Mouse (Mus musculus) neural tube, embryonic 12.5 days (tissue): Measurements from ENCODE around the gene Pip4k2c. TPM values are rescaled to one million over a fixed set of nuclear protein-coding genes. Genes with fewer than 3 reads are reported as not detected.
A peak's percentile ranks its signal among the peaks of the same experiment; 100 is the strongest.

ENCODE experiments used
- ATAC-seq: fragments of 200-750 bp; cut with Nextera tagmentation; 2 replicates; pipeline ENCODE4 v1.8.0; 2017; ENCODE audit warnings: low read depth, mild to moderate bottlenecking, moderate TSS enrichment, moderate library complexity; ENCODE audit not compliant: low FRiP score
- H3K27ac ChIP-seq: fragments of 300-500 bp; sonication (generic); 2 replicates; pipeline ENCODE4 v1.5.1; 2016
- H3K27me3 ChIP-seq: fragments of 300-500 bp; sonication (generic); replicated peaks from 2 replicates; pipeline ENCODE4 v1.6.1; 2016; ENCODE audit warnings: mild to moderate bottlenecking
- H3K36me3 ChIP-seq: fragments of 300-500 bp; sonication (generic); 2 replicates; pipeline ENCODE4 v1.6.1; 2016; ENCODE audit warnings: mild to moderate bottlenecking
- H3K4me1 ChIP-seq: fragments of 300-500 bp; sonication (generic); 2 replicates; pipeline ENCODE4 v1.6.1; 2016
- H3K4me2 ChIP-seq: fragments of 300-500 bp; sonication (generic); replicated peaks from 2 replicates; pipeline ENCODE4 v1.6.1; 2016; ENCODE audit warnings: mild to moderate bottlenecking
- H3K4me3 ChIP-seq: fragments of 300-500 bp; sonication (generic); 2 replicates; pipeline ENCODE4 v1.5.1; 2016
- H3K9ac ChIP-seq: fragments of 300-500 bp; sonication (generic); 2 replicates; pipeline ENCODE4 v1.6.1; 2016; ENCODE audit warnings: mild to moderate bottlenecking
- H3K9me3 ChIP-seq: fragments of 300-500 bp; sonication (generic); 2 replicates; pipeline ENCODE4 v1.6.1; 2016; ENCODE audit warnings: mild to moderate bottlenecking
- WGBS: fragments of 180-500 bp; shearing (Covaris S2); methylation state at CpG from one replicate; pipeline ENCODE4 v1.1.7; 2016; 5-methylcytosine and 5-hydroxymethylcytosine counted together
- polyA plus RNA-seq: library from polyadenylated mRNA; unstranded; fragments of >200 nt; fragmentation: Nextera tagmentation; extraction: Ambion mirVana; gene quantifications from 2 replicates; pipeline ENCODE4 v1.2.1, GENCODE M21; 2016

The Pip4k2c gene
- polyA plus RNA-seq, 1 experiment from 2014 or later, result 22.0 TPM

DNA sequence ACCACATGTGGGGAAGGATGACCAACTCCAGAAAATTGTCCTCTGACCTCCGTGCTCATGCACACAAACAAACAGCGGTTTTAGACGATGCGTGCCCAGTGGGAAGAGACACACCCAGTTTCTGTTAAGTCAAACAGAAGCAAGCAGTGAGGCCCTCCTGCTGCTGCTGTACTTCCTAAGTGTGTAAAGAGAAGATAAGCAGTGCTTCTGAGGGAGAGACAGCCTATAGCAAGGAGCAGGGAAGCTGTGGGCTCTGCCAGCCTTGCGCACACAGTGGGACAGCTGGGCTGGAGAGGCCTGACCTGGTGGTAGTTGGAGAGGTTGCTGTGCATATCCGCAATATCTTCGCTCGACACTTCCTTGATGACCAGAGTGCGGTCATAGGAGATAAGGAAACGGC lies 6.0 kb downstream of the Pip4k2c start:
- Histone ChIP-seq H3K9ac (no peak overlapping the region), H3K27me3 (no peaks in the 10 kb centered on the region), H3K27ac (no peak overlapping the region), H3K4me2 (no peak overlapping the region), H3K36me3 (peaks cover 66% of the 10 kb centered on the region), H3K9me3 (no peaks in the 10 kb centered on the region), H3K4me1 (peaks cover 3% of the 10 kb centered on the region), H3K4me3 (no peak overlapping the region)
- no peak for ATAC-seq
- WGBS, result 94% methylated on average over 10 of the region's 10 CpGs

DNA sequence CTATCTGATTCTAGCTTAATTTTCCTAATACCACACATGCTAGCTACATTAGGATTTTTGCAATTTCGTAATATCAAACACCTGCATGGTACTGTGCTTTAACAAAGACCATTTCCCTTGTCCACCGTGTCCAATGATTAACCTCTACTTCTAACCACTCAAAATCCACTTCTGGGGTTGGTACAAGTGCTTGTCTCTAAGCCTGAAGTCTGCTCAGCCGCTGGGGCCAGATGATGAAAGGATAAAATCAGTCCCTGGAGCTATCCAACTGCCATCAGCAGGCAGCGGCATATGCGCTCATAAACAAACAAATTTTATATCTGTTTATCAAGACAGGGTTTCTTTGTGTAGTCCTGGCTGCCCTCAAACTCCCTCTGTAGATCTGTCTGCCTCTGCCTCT lies 6.8 kb downstream of the Pip4k2c start:
- Histone ChIP-seq H3K4me2 (no peak overlapping the region), H3K27me3 (no peaks in the 10 kb centered on the region), H3K4me3 (no peak overlapping the region), H3K9ac (no peak overlapping the region), H3K36me3 (peaks cover 73% of the 10 kb centered on the region), H3K4me1 (no peaks in the 10 kb centered on the region), H3K9me3 (no peaks in the 10 kb centered on the region), H3K27ac (no peak overlapping the region)
- ATAC-seq, result no peak
- WGBS, result 91% methylated on average over 5 of the region's 5 CpGs

DNA sequence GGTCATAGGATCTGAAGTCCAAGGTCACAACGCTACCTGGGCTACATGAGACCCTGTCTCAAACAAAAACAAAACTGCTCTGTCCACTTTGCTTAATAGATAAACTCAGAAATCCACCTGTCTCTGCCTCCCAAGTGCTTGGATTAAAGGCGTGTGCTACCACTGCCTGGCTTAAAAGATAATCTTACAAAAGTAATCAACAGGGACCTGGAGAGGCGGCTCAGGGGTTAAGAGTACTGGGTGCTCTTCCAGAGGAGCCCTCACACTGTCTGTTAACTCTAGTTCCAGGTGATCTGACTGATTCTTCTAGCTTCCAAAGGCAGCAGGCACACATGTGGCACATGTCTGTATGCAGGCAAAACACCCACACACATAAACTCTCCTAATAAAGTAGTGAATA lies 8.3 kb downstream of the Pip4k2c start:
- H3K27me3 ChIP-seq, result no peaks in the 10 kb centered on the region
- no peak overlapping the region for H3K4me3 ChIP-seq
- H3K36me3 ChIP-seq, result peaks cover 80% of the 10 kb centered on the region
- peaks cover under 1% of the 10 kb centered on the region; the same call in 1 of the 2 replicates for H3K4me1 ChIP-seq
- H3K4me2 ChIP-seq, result no peak overlapping the region
- WGBS, result 92% methylated on average over 3 of the region's 3 CpGs
- ATAC-seq, result no peak
- no peaks in the 10 kb centered on the region for H3K9me3 ChIP-seq
- H3K27ac ChIP-seq, result no peak overlapping the region
- H3K9ac ChIP-seq, result no peak overlapping the region

DNA sequence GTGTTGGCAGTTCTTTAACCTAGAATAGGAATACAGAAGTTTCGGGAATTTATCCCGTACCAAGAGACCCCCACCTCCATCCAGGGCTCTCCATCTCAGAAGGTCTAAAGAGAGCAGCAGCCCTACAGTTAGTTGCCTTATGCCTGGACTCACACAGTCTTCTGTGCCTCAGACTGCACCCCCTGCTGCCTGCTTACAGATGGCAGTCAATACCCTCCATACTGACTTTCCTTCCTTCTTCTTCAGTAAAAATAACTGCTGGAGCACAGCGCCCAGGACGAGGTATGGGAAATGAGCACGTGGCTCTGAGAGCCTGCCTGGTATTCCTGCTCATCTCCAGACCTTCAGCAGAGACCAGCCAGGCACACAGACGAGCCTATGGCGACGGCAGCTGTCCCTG lies 11.1 kb downstream of the Pip4k2c start:
- H3K9me3 ChIP-seq, result no peaks in the 10 kb centered on the region
- no peak overlapping the region for H3K9ac ChIP-seq
- no peak overlapping the region for H3K27ac ChIP-seq
- no peak overlapping the region for H3K4me2 ChIP-seq
- peaks cover 59% of the 10 kb centered on the region for H3K36me3 ChIP-seq
- H3K4me1 ChIP-seq, result peaks cover 20% of the 10 kb centered on the region
- H3K27me3 ChIP-seq, result no peaks in the 10 kb centered on the region
- no peak overlapping the region for H3K4me3 ChIP-seq
- WGBS, result 90% methylated on average over 8 of the region's 8 CpGs
- ATAC-seq, result no peak

DNA sequence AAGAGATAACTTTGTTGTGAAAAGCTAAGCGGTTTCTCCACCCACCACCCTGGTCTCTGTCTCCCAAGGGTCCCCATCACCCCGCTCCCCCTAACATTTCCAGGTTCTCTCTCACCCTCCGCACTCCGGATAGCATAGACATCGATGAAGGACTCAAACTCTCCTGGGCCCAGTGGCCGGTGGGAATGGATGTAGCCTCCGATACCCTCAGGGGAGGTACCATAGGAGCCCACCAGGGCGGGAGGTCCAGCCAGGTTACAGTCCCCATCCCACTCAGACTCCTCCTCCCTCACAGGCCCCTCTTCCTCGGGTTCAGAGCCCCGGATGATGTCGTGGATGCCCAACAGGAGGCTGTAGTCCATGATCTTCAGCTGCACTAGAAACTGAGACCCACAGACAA lies 11.9 kb downstream of the Pip4k2c start:
- peaks cover 52% of the 10 kb centered on the region for H3K36me3 ChIP-seq
- H3K4me1 ChIP-seq, result peaks cover 26% of the 10 kb centered on the region
- no peak overlapping the region for H3K4me3 ChIP-seq
- ATAC-seq, result no peak
- H3K27ac ChIP-seq, result no peak overlapping the region
- H3K9ac ChIP-seq, result no peak overlapping the region
- WGBS, result 79% methylated on average over 11 of the region's 11 CpGs
- no peaks in the 10 kb centered on the region for H3K9me3 ChIP-seq
- no peaks in the 10 kb centered on the region for H3K27me3 ChIP-seq
- no peak overlapping the region for H3K4me2 ChIP-seq

DNA sequence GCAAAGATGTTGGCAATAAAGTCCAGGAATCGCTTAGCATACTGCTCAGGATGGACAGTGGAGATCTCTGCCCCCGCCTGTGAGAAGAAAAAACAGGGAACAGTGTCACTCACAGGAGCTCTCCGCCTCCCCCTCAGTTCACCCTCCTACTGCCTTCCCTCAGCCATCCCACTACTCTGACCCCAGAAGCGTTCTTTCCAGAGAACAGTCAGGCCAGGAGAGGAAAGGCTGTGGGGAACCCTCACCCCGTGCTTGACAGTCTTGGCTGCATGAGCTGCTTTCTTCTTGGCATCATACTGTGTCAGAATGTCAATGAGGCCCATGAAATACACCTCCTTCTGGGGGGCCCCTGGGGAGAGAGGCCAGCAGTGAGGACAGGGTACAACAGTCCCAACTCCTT lies 12.3 kb downstream of the Pip4k2c start:
- WGBS, result 66% methylated on average over 5 of the region's 5 CpGs
- ATAC-seq, result no peak
- Histone ChIP-seq H3K36me3 (peaks cover 52% of the 10 kb centered on the region), H3K4me2 (no peak overlapping the region), H3K4me3 (no peak overlapping the region), H3K9ac (no peak overlapping the region), H3K27me3 (no peaks in the 10 kb centered on the region), H3K27ac (no peak overlapping the region), H3K9me3 (no peaks in the 10 kb centered on the region), H3K4me1 (peaks cover 30% of the 10 kb centered on the region)

DNA sequence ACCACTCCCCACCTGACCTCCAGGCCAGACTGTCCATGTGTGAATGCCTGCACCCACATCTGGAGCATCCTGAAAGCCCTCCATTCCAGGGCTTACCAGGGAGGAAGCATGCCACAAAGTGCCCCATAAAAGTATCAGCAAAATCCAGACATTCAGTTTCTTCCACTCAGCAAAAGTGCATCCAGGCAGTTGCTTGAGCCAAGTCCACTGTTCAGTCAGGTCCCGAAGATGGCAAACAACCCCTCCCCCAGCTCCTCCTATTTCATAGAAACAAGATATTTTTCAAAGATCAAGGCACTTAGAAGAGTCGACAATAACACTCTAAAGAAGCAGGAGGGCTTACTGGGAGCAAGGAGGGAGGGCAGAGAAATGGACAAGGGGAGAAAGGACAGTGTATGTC lies 12.9 kb downstream of the Pip4k2c start:
- H3K27ac ChIP-seq, result no peak overlapping the region
- H3K27me3 ChIP-seq, result no peaks in the 10 kb centered on the region
- peaks cover 46% of the 10 kb centered on the region for H3K36me3 ChIP-seq
- H3K4me1 ChIP-seq, result peaks cover 30% of the 10 kb centered on the region
- 65% methylated on average over 2 of the region's 2 CpGs for WGBS
- H3K9ac ChIP-seq, result no peak overlapping the region
- no peak overlapping the region for H3K4me2 ChIP-seq
- H3K9me3 ChIP-seq, result no peaks in the 10 kb centered on the region
- H3K4me3 ChIP-seq, result no peak overlapping the region
- no peak for ATAC-seq

DNA sequence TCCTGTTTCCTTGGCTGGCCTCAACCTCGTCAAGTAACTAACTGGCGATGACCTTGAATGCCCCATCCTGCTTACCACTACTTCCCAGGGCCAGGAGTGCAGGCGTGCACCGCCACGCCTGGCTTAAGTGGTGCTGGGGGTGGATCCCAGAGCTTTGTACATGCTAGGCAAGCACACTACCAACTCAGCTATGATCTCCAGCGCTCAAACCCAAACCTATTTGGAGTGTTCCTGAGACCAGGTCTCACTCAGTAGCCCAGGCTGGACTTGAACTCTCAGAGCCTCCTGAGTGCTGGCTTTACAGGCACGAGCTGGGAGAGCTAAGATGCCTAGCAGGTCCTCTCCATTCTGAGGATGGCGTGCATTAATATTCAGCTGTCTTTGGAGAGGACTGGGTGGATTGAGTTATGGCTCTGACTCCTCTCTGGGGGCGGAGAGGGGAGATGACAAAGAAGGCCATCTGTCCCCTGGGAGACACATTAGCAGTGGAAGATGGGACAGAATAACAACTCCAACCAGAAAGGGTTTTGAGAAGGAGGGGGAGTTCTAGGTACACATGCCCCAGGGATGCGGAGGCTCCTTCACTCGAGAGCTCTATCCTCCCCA lies 13.8 kb downstream of the Pip4k2c start:
- Histone ChIP-seq H3K9ac (no peak overlapping the region), H3K4me2 (0 out of 2 replicates have a peak overlapping the region, but pooled peaks have one; percentile 12), H3K27me3 (no peaks in the 10 kb centered on the region), H3K4me1 (peaks cover 36% of the 10 kb centered on the region), H3K9me3 (no peaks in the 10 kb centered on the region), H3K4me3 (no peak overlapping the region), H3K36me3 (peaks cover 46% of the 10 kb centered on the region), H3K27ac (no peak overlapping the region; the same call in 1 of the 2 replicates)
- ATAC-seq, result no peak
- WGBS, result 73% methylated on average over 11 of the region's 11 CpGs

DNA sequence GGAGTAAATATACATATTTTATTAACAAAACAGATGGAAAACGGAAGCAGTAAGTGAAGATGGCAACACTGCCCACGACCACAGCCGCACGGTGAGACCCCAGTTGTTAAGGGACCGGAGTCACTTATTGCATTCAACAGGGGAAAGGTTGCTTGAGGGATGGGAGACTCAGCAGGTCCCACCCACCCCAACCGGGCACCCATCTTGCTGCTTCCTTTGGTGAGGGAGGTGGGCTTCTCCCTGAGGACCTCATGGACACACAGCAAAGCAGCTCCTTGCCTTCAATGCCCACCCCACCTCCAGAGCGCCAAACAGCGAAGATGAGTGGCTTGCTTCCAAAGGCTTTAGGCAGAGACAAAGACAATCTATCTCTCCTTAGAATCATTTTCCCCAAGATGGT lies 14.3 kb downstream of the Pip4k2c start:
- Histone ChIP-seq H3K36me3 (peaks cover 47% of the 10 kb centered on the region), H3K27me3 (no peaks in the 10 kb centered on the region), H3K9ac (no peak overlapping the region), H3K27ac (no peak overlapping the region), H3K4me2 (no peak overlapping the region), H3K4me3 (no peak overlapping the region), H3K4me1 (peaks cover 40% of the 10 kb centered on the region), H3K9me3 (no peaks in the 10 kb centered on the region)
- ATAC-seq, result no peak
- 90% methylated on average over 8 of the region's 8 CpGs for WGBS

DNA sequence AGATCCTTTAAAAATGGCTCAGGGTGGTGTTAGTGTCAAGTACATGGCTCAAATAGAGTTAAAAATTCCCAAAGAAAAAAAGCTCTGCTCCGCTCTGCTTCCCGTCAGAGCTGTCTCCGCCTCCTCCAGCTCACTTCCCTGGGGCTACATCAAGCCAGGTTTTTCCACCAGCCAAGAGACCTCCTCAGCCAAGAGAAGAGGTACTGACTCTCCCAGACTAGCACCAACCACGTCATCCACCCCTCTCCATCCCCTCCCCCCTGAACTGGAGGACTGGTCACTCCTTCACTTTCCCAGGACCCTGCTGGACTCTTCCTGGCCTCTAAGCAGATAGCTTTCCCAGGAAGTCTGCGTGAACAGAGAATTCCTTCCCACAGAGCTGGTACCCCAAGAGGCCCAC lies 15.0 kb downstream of the Pip4k2c start:
- WGBS, result 5% methylated on average over 5 of the region's 5 CpGs
- peaks cover 45% of the 10 kb centered on the region for H3K36me3 ChIP-seq

DNA sequence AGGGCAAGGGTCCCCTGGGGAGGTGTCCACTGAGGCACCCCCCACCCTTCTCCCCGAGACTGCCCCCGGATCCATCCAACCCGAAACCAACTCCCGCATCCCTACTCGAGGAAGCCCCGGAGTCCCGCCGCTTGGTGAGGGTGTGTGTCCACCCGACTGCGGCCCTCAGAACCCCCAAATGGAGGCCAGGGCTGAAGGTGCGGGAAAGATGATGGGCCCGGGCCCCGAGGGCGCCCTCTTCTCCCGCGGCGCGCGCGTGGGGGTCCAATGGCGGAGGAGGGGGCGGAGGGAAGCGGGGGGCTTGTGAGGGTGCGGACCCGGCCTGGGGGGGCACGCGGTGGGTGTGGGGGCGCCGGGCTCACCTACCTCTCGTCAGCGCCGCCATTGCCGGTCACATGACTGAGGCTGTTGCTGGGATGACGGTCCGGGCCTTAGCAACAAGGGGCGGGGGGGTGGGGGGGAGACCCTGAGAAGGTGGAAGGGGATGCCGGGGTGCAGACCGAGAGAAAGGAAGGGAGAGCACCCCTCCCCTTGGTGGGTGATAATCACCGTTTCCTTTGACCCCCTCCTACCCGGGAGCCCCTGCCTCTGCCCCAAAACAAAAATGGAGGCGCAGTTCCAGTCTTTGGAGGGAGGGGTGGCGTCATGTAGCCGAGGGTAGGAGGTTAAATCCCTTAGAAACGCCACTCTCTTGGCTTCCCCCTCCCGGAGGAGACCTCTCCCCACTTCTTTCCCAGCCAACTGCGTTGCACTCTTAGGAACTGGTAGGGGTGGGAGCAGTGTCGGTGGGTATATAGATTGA lies 15.9 kb downstream of the Pip4k2c start, which contains the start of gene Dtx3:
TSS of gene Dtx3 (minus strand) at position 401 of the 802 bp plus-strand sequence.
- WGBS, result under 1% methylated on average over 39 of the region's 47 CpGs
- Histone ChIP-seq H3K27me3 (no peaks in the 10 kb centered on the region), H3K4me1 (peaks cover 48% of the 10 kb centered on the region), H3K36me3 (peaks cover 45% of the 10 kb centered on the region), H3K4me3 (peak within 1 kb of the TSS; percentile 95), H3K9me3 (no peaks in the 10 kb centered on the region), H3K4me2 (peak within 1 kb of the TSS; percentile 75), H3K9ac (peak within 1 kb of the TSS; percentile 92), H3K27ac (peak within 1 kb of the TSS; percentile 83)
- peak; percentile 78 for ATAC-seq

More for the DNA sequence above, 15.0 kb downstream of the Pip4k2c start:
- Histone ChIP-seq H3K4me1 (peaks cover 40% of the 10 kb centered on the region), H3K27me3 (no peaks in the 10 kb centered on the region), H3K27ac (0 out of 2 replicates have a peak overlapping the region, but pooled peaks have one; percentile 27), H3K4me2 (peak overlapping the region; percentile 75), H3K9me3 (no peaks in the 10 kb centered on the region), H3K9ac (0 out of 2 replicates have a peak overlapping the region, but pooled peaks have one; percentile 92), H3K4me3 (peak overlapping the region; percentile 95)
- peak; percentile 23 for ATAC-seq

DNA sequence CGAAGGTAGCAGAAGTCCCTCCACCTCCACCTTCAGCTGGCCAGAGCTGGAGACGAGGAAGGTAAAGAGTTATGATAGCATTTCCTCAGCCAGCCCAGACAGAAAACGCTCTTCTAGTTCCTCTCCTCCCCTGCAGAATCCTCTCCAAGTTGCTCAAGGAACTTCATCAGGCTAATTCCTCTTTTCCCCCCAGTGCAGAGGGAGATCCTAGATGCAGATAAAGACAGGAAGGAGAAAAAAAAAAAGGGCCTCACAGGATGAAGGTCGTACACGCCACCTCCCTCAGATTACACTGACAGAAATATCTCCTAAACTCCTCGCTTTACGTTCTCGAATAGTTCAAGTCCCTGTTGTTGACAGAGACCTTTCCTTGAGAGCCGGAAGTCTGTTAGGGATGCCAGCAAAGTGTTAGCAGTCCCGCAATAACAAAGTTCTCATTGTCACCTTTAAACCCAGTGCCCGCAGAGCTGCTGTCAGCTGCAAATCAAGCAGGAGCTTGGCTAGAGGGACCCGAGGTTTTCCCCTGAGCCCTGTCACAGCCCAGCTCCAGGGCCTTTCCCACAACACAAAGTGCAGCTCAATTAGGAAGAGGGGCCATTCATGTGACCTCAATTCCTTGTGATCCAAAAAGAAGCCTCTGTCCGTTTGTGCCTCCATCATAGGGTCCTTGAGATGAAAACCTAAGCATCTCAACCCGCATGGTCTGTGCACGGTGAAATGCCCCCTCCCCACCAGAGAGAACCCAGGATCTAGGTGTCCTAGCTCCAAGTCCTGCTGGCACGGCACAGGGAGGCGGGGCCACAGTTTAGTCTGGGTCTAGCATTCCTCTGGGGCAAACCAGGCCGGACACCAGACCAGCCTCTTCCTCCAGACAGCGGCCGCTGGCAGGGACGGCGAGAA lies 16.7 kb downstream of the Pip4k2c start:
- Histone ChIP-seq H3K36me3 (peaks cover 37% of the 10 kb centered on the region), H3K9ac (peak overlapping the region; percentile 92), H3K9me3 (no peaks in the 10 kb centered on the region), H3K27ac (peak overlapping the region; percentile 83), H3K4me1 (peaks cover 57% of the 10 kb centered on the region), H3K4me3 (peak overlapping the region; percentile 95), H3K27me3 (no peaks in the 10 kb centered on the region), H3K4me2 (peak overlapping the region; percentile 75)
- peak; percentile 12; the same call in 1 of the 2 replicates for ATAC-seq
- WGBS, result 20% methylated on average over 22 of the region's 22 CpGs
